Mouse (Mus musculus): ENCODE measurements at regions not wholly inside any gene's neighbourhood (a gene's known extent, or its start where the extent isn't known, plus 50 kb on each side); places are given as distances from the start of the nearest gene placed in this dataset.

GRCm38 (mm10) chr9:46819376-46819775 is 179.2 kb upstream of the Gm4791 start:
- TF ChIP-seq CTCF (IDR thresholded peaks at IDR 0.05; ENCODE audit: borderline replicate concordance, extremely low read depth, insufficient read depth, insufficient read length) (no peak), POLR2A (IDR thresholded peaks at IDR 0.05; ENCODE audit: borderline replicate concordance, extremely low read depth, insufficient read depth, insufficient read length, poor library complexity, severe bottlenecking) (no peak)
- DNase-seq (ENCODE audit: low read depth) = no peak

- TF ChIP-seq CTCF (IDR thresholded peaks at IDR 0.05; ENCODE audit: borderline replicate concordance, extremely low read depth, insufficient read depth, insufficient read length) (no peak), POLR2A (IDR thresholded peaks at IDR 0.05; ENCODE audit: borderline replicate concordance, extremely low read depth, insufficient read depth, insufficient read length, poor library complexity, severe bottlenecking) (no peak)
- DNase-seq (ENCODE audit: low read depth) = peak; percentile 64
Measured at GRCm38 (mm10) chr9:46816126-46816525, 182.4 kb upstream of the Gm4791 start.

DNA sequence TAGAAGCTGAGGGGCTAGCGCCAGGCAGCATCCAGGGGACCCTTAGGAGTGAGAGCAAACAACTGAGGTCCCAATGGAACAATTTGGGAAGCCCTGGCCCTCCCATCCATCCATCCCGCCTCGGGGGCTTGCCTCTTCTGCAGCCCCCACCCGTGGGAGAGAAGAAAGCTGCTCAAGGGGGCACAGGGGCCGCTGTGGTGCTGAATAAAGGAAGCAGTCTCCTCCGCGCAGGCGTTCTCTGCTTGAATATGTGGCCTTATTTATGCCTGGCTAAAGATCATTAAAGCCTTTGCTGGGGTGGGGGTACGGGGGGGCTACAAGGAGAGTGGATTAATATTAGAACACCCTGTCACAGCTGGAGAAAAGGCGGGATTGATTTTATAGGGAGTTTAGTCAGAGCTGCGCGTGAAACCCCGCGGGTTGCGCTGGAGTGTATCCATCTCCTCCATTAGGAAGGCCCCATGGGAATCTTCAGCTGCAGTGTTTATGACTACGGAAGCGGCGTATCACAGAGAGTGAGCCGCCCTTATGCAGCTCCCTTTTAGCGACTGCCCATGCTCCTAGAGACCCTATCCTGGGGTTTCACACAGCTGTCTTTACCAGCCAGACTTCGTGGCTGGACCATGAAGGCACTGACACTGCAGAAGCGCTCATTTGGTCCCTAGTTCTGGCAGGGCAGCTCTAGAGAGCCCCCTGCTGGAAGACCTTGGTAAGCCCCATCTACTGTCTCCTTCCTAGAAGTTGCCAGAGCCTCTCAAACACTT is 183.9 kb upstream of the Gm4791 start:
- TF ChIP-seq CTCF (IDR thresholded peaks at IDR 0.05; ENCODE audit: borderline replicate concordance, extremely low read depth, insufficient read depth, insufficient read length) = peak; percentile 89
- no peak for TF ChIP-seq POLR2A (IDR thresholded peaks at IDR 0.05; ENCODE audit: borderline replicate concordance, extremely low read depth, insufficient read depth, insufficient read length, poor library complexity, severe bottlenecking)
- DNase-seq (ENCODE audit: low read depth) = peak; percentile 85

- DNase-seq (ENCODE audit: low read depth) = no peak
- TF ChIP-seq CTCF (IDR thresholded peaks at IDR 0.05; ENCODE audit: borderline replicate concordance, extremely low read depth, insufficient read depth, insufficient read length) (no peak), POLR2A (IDR thresholded peaks at IDR 0.05; ENCODE audit: borderline replicate concordance, extremely low read depth, insufficient read depth, insufficient read length, poor library complexity, severe bottlenecking) (no peak)
Measured at GRCm38 (mm10) chr9:46810266-46810665, 188.3 kb upstream of the Gm4791 start.

GRCm38 (mm10) chr9:46795446-46795845 is 203.1 kb upstream of the Gm4791 start:
- DNase-seq (ENCODE audit: low read depth) = no peak
- TF ChIP-seq CTCF (IDR thresholded peaks at IDR 0.05; ENCODE audit: borderline replicate concordance, extremely low read depth, insufficient read depth, insufficient read length) (no peak), POLR2A (IDR thresholded peaks at IDR 0.05; ENCODE audit: borderline replicate concordance, extremely low read depth, insufficient read depth, insufficient read length, poor library complexity, severe bottlenecking) (no peak)

GRCm38 (mm10) chr9:46789036-46789435 is 209.5 kb upstream of the Gm4791 start:
- TF ChIP-seq CTCF (IDR thresholded peaks at IDR 0.05; ENCODE audit: borderline replicate concordance, extremely low read depth, insufficient read depth, insufficient read length) = no peak
- no peak for TF ChIP-seq POLR2A (IDR thresholded peaks at IDR 0.05; ENCODE audit: borderline replicate concordance, extremely low read depth, insufficient read depth, insufficient read length, poor library complexity, severe bottlenecking)
- no peak for DNase-seq (ENCODE audit: low read depth)

- DNase-seq (ENCODE audit: low read depth) = no peak
- TF ChIP-seq CTCF (IDR thresholded peaks at IDR 0.05; ENCODE audit: borderline replicate concordance, extremely low read depth, insufficient read depth, insufficient read length) = no peak
- no peak for TF ChIP-seq POLR2A (IDR thresholded peaks at IDR 0.05; ENCODE audit: borderline replicate concordance, extremely low read depth, insufficient read depth, insufficient read length, poor library complexity, severe bottlenecking)
Measured at GRCm38 (mm10) chr9:46788456-46788855, 210.1 kb upstream of the Gm4791 start.

- no peak for DNase-seq (ENCODE audit: low read depth)
- no peak for TF ChIP-seq POLR2A (IDR thresholded peaks at IDR 0.05; ENCODE audit: borderline replicate concordance, extremely low read depth, insufficient read depth, insufficient read length, poor library complexity, severe bottlenecking)
- TF ChIP-seq CTCF (IDR thresholded peaks at IDR 0.05; ENCODE audit: borderline replicate concordance, extremely low read depth, insufficient read depth, insufficient read length) = no peak
Measured at GRCm38 (mm10) chr9:46784355-46784975, 214.1 kb upstream of the Gm4791 start.

- peak; percentile 86 for DNase-seq (ENCODE audit: low read depth)
Measured at GRCm38 (mm10) chr9:46783597-46784354, 214.8 kb upstream of the Gm4791 start.

GRCm38 (mm10) chr9:46781681-46782080 is 216.9 kb upstream of the Gm4791 start:
- TF ChIP-seq POLR2A (IDR thresholded peaks at IDR 0.05; ENCODE audit: borderline replicate concordance, extremely low read depth, insufficient read depth, insufficient read length, poor library complexity, severe bottlenecking) = no peak
- TF ChIP-seq CTCF (IDR thresholded peaks at IDR 0.05; ENCODE audit: borderline replicate concordance, extremely low read depth, insufficient read depth, insufficient read length) = no peak
- DNase-seq (ENCODE audit: low read depth) = no peak

More at GRCm38 (mm10) chr9:46783597-46784354, 214.8 kb upstream of the Gm4791 start:
- no peak for TF ChIP-seq CTCF (IDR thresholded peaks at IDR 0.05; ENCODE audit: borderline replicate concordance, extremely low read depth, insufficient read depth, insufficient read length)
- no peak for TF ChIP-seq POLR2A (IDR thresholded peaks at IDR 0.05; ENCODE audit: borderline replicate concordance, extremely low read depth, insufficient read depth, insufficient read length, poor library complexity, severe bottlenecking)

GRCm38 (mm10) chr9:46778769-46779168 is 219.8 kb upstream of the Gm4791 start:
- no peak for DNase-seq (ENCODE audit: low read depth)
- TF ChIP-seq POLR2A (IDR thresholded peaks at IDR 0.05; ENCODE audit: borderline replicate concordance, extremely low read depth, insufficient read depth, insufficient read length, poor library complexity, severe bottlenecking) (no peak), CTCF (IDR thresholded peaks at IDR 0.05; ENCODE audit: borderline replicate concordance, extremely low read depth, insufficient read depth, insufficient read length) (no peak)

Measured in brain, embryonic 14.5 days (tissue).